Mouse (Mus musculus) midbrain, postnatal 0 days (tissue): ENCODE results near the gene Mylk2. TPM values are rescaled to one million over a fixed set of nuclear protein-coding genes. Genes with fewer than 3 reads are reported as not detected.

Experiments
- ATAC-seq: fragments of 200-750 bp; cut with Nextera tagmentation; 2 replicates; pipeline ENCODE4 v1.8.0; 2017; ENCODE audit warnings: moderate number of reproducible peaks, mild to moderate bottlenecking, moderate TSS enrichment, moderate library complexity; ENCODE audit not compliant: low FRiP score
- DNase-seq: peaks from one replicate; pipeline ENCODE4 v3.0.0-alpha.2; 2015; ENCODE audit warnings: low spot score
- H3K27ac ChIP-seq: fragments of 300-500 bp; sonication (generic); 2 replicates; pipeline ENCODE4 v1.5.1; 2014; ENCODE audit warnings: low read depth, mild to moderate bottlenecking, low read length, mixed read lengths
- H3K27me3 ChIP-seq: fragments of 300-500 bp; sonication (generic); 2 replicates; pipeline ENCODE4 v1.6.1; 2014; ENCODE audit warnings: low read length, control low read depth, mixed read lengths; ENCODE audit not compliant: insufficient read depth
- H3K36me3 ChIP-seq: fragments of 300-500 bp; sonication (generic); 2 replicates; pipeline ENCODE4 v1.6.1; 2014; ENCODE audit warnings: low read length, control low read depth, mixed read lengths; ENCODE audit not compliant: insufficient read depth
- H3K4me1 ChIP-seq: fragments of 300-500 bp; sonication (generic); 2 replicates; pipeline ENCODE4 v1.6.1; 2014; ENCODE audit warnings: mild to moderate bottlenecking, control low read depth, antibody characterized with exemption, low read length, mixed read lengths; ENCODE audit not compliant: insufficient read depth
- H3K4me2 ChIP-seq: fragments of 300-500 bp; sonication (generic); 2 replicates; pipeline ENCODE4 v1.6.1; 2014; ENCODE audit warnings: low read depth, mild to moderate bottlenecking, low read length, mixed read lengths; ENCODE audit not compliant: poor library complexity, severe bottlenecking
- H3K4me3 ChIP-seq: fragments of 300-500 bp; sonication (generic); 2 replicates; pipeline ENCODE4 v1.5.1; 2014; ENCODE audit warnings: low read depth, mild to moderate bottlenecking, low read length, moderate library complexity
- H3K9ac ChIP-seq: fragments of 300-500 bp; sonication (generic); replicated peaks from 2 replicates; pipeline ENCODE4 v1.6.1; 2014; ENCODE audit warnings: mild to moderate bottlenecking, low read length, moderate library complexity, mixed read lengths; ENCODE audit not compliant: poor library complexity, severe bottlenecking
- H3K9me3 ChIP-seq: fragments of 300-500 bp; sonication (generic); 2 replicates; pipeline ENCODE4 v1.6.1; 2016; ENCODE audit warnings: low read length, control low read depth
- CTCF ChIP-seq: IDR thresholded peaks from 2 replicates; pipeline ENCODE4 v1.5.1; 2016; ENCODE audit warnings: antibody characterized with exemption, mild to moderate bottlenecking
- WGBS: fragments of 180-500 bp; shearing (Covaris S2); extraction: QIAGEN DNeasy Blood & Tissue Kit; methylation state at CpG from one replicate; pipeline ENCODE4 v1.1.7; 2014; 5-methylcytosine and 5-hydroxymethylcytosine counted together
- polyA plus RNA-seq: library from polyadenylated mRNA; unstranded; fragments of >200 nt; fragmentation: Nextera tagmentation; extraction: Ambion mirVana; gene quantifications from 2 replicates; pipeline ENCODE4 v1.2.1, GENCODE M21; 2015
- total RNA-seq: library from RNA; depleted of rRNA; stranded (reverse); fragments of >200 nt; gene quantifications from 2 replicates; pipeline ENCODE4 v1.2.3, GENCODE M21; 2014

The Mylk2 gene
- total and polyA plus RNA-seq, 2 experiments from 2014 or later: 0.16 TPM; not detected in 1

GRCm38 (mm10) chr2:152901296-152901695, 9.9 kb upstream of the Mylk2 start:
- Histone ChIP-seq H3K4me3 (no peak overlapping the region), H3K27ac (no peak overlapping the region), H3K4me1 (no peaks in the 10 kb centered on the region), H3K27me3 (no peaks in the 10 kb centered on the region), H3K9me3 (no peaks in the 10 kb centered on the region), H3K9ac (no peak overlapping the region), H3K4me2 (no peak overlapping the region), H3K36me3 (no peaks in the 10 kb centered on the region)
- WGBS: 90% methylated on average over 15 of the region's 15 CpGs
- no peak for ATAC-seq
- no peak for TF ChIP-seq CTCF
- DNase-seq: no peak

GRCm38 (mm10) chr2:152902658-152903057, 8.5 kb upstream of the Mylk2 start:
- no peaks in the 10 kb centered on the region for H3K27me3 ChIP-seq
- H3K36me3 ChIP-seq: no peaks in the 10 kb centered on the region
- no peak overlapping the region for H3K27ac ChIP-seq
- H3K4me1 ChIP-seq: peaks cover 6% of the 10 kb centered on the region; the same call in 1 of the 2 replicates
- H3K4me3 ChIP-seq: no peak overlapping the region
- H3K9ac ChIP-seq: no peak overlapping the region
- H3K4me2 ChIP-seq: no peak overlapping the region
- DNase-seq (peak; percentile 58), ATAC-seq (no peak)
- no peak for TF ChIP-seq CTCF
- H3K9me3 ChIP-seq: no peaks in the 10 kb centered on the region
- WGBS: 7% methylated on average over 3 of the region's 3 CpGs

GRCm38 (mm10) chr2:152903586-152903985, 7.6 kb upstream of the Mylk2 start:
- ATAC-seq (no peak), DNase-seq (no peak)
- no peaks in the 10 kb centered on the region for H3K27me3 ChIP-seq
- no peak overlapping the region for H3K4me3 ChIP-seq
- 75% methylated on average over 4 of the region's 4 CpGs for WGBS
- H3K4me1 ChIP-seq: peaks cover 6% of the 10 kb centered on the region; the same call in 1 of the 2 replicates
- no peak overlapping the region for H3K27ac ChIP-seq
- H3K4me2 ChIP-seq: no peak overlapping the region
- H3K9ac ChIP-seq: no peak overlapping the region
- H3K9me3 ChIP-seq: no peaks in the 10 kb centered on the region
- no peak for TF ChIP-seq CTCF
- H3K36me3 ChIP-seq: no peaks in the 10 kb centered on the region

- H3K4me3 ChIP-seq: no peak overlapping the region
- DNase-seq (no peak), ATAC-seq (no peak)
- no peaks in the 10 kb centered on the region for H3K27me3 ChIP-seq
- no peak overlapping the region for H3K27ac ChIP-seq
- no peaks in the 10 kb centered on the region for H3K9me3 ChIP-seq
- no peaks in the 10 kb centered on the region for H3K36me3 ChIP-seq
- 71% methylated on average over 5 of the region's 5 CpGs for WGBS
- H3K4me1 ChIP-seq: peaks cover 6% of the 10 kb centered on the region; the same call in 1 of the 2 replicates
- H3K4me2 ChIP-seq: no peak overlapping the region
- H3K9ac ChIP-seq: no peak overlapping the region
- no peak for TF ChIP-seq CTCF
Measured at GRCm38 (mm10) chr2:152904127-152904643, 7.0 kb upstream of the Mylk2 start.

GRCm38 (mm10) chr2:152905036-152905829, 5.9 kb upstream of the Mylk2 start:
- DNase-seq: no peak
- TF ChIP-seq CTCF: no peak
- ATAC-seq: no peak
- H3K9me3 ChIP-seq: no peaks in the 10 kb centered on the region
- H3K27ac ChIP-seq: no peak overlapping the region
- H3K9ac ChIP-seq: no peak overlapping the region
- H3K4me2 ChIP-seq: no peak overlapping the region
- WGBS: 69% methylated on average over 11 of the region's 11 CpGs
- H3K36me3 ChIP-seq: no peaks in the 10 kb centered on the region
- H3K4me1 ChIP-seq: peaks cover 6% of the 10 kb centered on the region; the same call in 1 of the 2 replicates
- no peaks in the 10 kb centered on the region for H3K27me3 ChIP-seq
- no peak overlapping the region for H3K4me3 ChIP-seq
